Mouse (Mus musculus): ENCODE results near the gene Pcf11. TPM values are rescaled to one million over a fixed set of nuclear protein-coding genes. Genes with fewer than 3 reads are reported as not detected.

Pcf11 gene
- polyA plus RNA-seq, 1 experiment: 14.7 TPM

DNA sequence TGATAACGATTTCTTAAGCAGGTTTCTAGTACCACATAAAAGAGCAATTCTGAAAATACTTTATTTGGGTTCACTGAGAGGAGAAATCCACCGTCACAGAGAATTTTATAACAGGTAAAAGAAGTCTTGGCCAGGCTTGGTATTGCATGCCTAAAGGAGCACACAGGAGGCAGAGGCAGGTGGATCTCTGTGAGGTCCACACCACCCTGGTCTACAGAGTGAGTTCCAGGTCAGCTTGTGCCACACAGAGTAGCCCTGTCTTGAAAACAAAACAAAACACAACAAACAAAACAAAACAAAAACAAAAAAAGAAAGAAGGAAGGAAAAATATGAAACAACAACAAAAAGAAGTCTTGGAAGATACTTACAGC is 18.6 kb upstream of the Pcf11 start:
- DNase-seq: no peak
- no peak for TF ChIP-seq CTCF (IDR thresholded peaks at IDR 0.05; ENCODE audit: insufficient read depth, low read length)
- TF ChIP-seq POLR2A (IDR thresholded peaks at IDR 0.05; ENCODE audit: borderline replicate concordance, extremely low read depth, low read depth, low read length): no peak
- 60% methylated on average over 2 of the region's 2 CpGs for WGBS
- Histone ChIP-seq H3K4me1 (ENCODE audit: control insufficient read depth, insufficient read depth, low read length) (no peaks in the 10 kb centered on the region), H3K4me3 (replicated peaks; ENCODE audit: extremely low read depth, low read depth, low read length) (no peak overlapping the region)

DNA sequence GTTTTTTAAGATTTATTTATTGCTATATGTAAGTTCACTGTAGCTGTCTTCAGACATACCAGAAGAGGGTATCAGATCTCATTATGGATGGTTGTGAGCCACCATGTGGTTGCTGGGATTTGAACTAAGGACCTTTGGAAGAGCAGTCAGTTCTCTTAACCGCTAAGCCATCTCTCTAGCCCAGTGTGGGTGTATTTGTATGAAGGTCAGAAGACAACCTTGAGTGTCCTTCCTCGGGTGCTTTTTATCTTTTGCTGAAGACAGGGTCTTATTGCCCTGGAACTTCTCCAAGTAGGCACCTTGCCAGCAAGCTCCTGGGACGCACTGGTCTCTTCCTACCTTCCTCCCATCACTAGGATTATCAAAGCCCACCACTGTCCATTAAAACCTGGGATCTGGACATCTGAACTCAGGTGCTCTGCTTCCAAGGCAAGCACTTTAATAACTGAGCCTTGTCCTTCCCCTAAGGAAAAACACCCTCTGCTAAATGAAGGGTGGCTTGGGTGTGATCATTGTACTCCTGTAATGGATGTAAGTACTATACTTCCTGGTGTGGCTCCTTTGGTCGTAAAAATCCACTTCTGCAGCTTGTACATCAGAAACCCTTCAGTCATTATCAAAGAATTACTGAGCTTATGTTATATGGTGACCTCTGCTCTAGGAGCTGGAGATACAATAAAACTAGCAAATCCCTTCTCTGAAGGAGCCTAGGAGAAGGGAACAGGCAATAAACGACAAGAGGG is 18.0 kb upstream of the Pcf11 start:
- TF ChIP-seq POLR2A (IDR thresholded peaks at IDR 0.05; ENCODE audit: borderline replicate concordance, extremely low read depth, low read depth, low read length) (no peak), CTCF (IDR thresholded peaks at IDR 0.05; ENCODE audit: insufficient read depth, low read length) (no peak)
- 55% methylated on average over 5 of the region's 5 CpGs for WGBS
- no peak for DNase-seq
- no peak overlapping the region for H3K4me3 ChIP-seq (replicated peaks; ENCODE audit: extremely low read depth, low read depth, low read length)
- no peaks in the 10 kb centered on the region for H3K4me1 ChIP-seq (ENCODE audit: control insufficient read depth, insufficient read depth, low read length)

DNA sequence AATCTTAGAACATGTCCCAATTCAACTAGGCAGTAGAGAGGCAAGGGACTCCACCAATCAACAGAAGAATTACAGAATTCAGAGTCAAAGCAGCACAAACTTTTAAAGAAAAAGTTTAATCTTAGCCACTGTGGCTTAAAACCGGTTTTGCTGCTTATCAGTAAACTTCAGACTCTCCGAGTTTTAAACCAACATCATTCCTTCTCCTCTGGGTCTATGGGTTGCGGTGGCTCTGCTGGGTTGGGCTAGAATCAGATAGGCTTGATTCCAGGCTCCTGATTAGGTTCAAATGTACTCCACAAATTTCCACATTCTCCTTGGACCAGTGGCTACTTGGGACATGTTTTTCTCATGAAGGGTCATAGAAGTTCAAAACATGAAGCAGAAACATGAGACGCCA is 7.6 kb upstream of the Pcf11 start:
- DNase-seq: no peak
- Histone ChIP-seq H3K4me3 (replicated peaks; ENCODE audit: extremely low read depth, low read depth, low read length) (no peak overlapping the region), H3K4me1 (ENCODE audit: control insufficient read depth, insufficient read depth, low read length) (no peaks in the 10 kb centered on the region)
- 50% methylated on average over 4 of the region's 4 CpGs for WGBS
- TF ChIP-seq POLR2A (IDR thresholded peaks at IDR 0.05; ENCODE audit: borderline replicate concordance, extremely low read depth, low read depth, low read length) (no peak), CTCF (IDR thresholded peaks at IDR 0.05; ENCODE audit: insufficient read depth, low read length) (no peak)

DNA sequence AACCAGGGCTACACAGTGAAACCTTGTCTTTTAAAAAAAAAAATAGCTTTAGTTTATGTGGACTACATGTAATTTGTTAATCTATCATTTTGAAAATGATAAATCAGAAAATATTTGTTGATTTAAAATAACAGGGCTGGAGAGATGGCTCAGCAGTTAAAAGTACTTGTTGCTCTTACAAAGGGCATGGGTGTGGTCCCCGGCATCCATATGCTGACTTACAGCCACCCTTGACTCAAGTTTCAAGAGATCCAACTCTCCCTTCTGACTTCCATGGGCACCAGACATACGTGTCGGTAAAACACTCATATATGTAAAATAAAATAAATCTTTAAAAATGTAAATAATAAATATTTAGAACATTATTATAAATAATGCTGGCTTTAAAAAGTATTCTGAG is 5.4 kb upstream of the Pcf11 start:
- 73% methylated on average over 3 of the region's 3 CpGs for WGBS
- DNase-seq: no peak
- TF ChIP-seq CTCF (IDR thresholded peaks at IDR 0.05; ENCODE audit: insufficient read depth, low read length) (no peak), POLR2A (IDR thresholded peaks at IDR 0.05; ENCODE audit: borderline replicate concordance, extremely low read depth, low read depth, low read length) (no peak)
- Histone ChIP-seq H3K4me3 (replicated peaks; ENCODE audit: extremely low read depth, low read depth, low read length) (no peak overlapping the region), H3K4me1 (ENCODE audit: control insufficient read depth, insufficient read depth, low read length) (no peaks in the 10 kb centered on the region)

DNA sequence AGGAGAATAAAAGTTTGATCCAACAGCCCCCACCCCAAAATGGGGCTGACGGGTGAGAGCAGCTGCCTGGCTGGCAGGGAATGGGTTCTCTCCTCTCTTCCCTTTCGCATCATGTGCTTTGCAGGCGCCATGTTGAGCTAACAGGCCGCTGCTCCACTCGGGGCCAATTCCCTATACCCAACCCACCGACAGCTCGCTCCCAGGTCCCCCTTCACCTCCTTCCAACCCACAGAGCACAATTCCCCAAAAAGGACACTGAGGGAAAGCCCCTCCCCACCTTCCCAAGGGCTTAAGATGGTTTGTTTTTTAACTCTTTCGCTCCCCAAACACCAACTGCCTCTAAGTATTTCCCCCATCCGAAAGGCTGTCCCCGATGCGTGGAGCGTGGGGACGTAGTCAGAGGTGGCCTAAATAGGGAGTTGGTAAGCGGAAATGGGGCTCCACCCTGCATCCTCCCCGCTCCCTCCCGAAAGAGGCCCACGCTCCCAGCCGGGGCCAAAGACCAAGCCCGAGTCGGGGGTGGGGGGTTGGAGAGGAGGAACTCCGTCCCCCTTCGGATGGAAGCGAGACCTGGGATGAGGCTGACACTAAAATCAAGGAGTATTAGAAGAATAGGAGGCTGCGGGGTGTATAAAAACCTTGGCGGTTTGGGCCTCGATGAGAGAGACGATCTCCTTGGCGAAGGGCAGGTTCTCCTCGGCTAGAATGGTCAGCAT is 785 bp downstream of the Pcf11 start:
- Histone ChIP-seq H3K4me3 (replicated peaks; ENCODE audit: extremely low read depth, low read depth, low read length) (peak overlapping the region; percentile 98), H3K4me1 (ENCODE audit: control insufficient read depth, insufficient read depth, low read length) (peaks cover 6% of the 10 kb centered on the region)
- peak; percentile 69 for DNase-seq
- 1% methylated on average over 29 of the region's 29 CpGs for WGBS
- TF ChIP-seq POLR2A (IDR thresholded peaks at IDR 0.05; ENCODE audit: borderline replicate concordance, extremely low read depth, low read depth, low read length): peak; percentile 42; the same call in 1 of the 2 replicates
- no peak for TF ChIP-seq CTCF (IDR thresholded peaks at IDR 0.05; ENCODE audit: insufficient read depth, low read length)

DNA sequence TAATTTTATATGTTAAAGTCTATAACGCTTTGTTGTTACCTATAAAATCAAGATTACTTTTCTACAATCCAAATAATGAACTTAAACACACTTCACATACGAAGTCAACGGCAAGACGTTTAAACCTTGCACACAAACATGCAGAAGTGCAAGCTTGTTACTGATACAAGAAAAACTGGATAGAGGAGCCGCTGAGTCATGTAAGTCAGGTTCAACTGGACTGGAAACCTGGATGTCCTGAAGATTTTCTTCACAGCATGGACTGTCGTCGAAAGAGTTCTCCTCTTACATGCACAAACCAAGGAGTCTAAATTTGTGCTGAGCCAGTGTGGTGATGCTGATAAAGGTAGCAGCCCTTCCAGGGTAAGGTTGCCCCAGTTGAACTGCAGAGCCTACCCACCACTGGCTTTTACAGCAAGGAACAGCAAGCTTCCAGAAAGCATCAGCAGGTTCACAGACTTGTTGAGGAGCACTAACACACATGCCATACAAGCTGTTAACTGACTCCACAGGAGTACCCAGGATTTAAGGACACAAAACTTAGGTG is 3.4 kb downstream of the Pcf11 start:
- Histone ChIP-seq H3K4me3 (replicated peaks; ENCODE audit: extremely low read depth, low read depth, low read length) (no peak overlapping the region), H3K4me1 (ENCODE audit: control insufficient read depth, insufficient read depth, low read length) (peaks cover 6% of the 10 kb centered on the region)
- peak; percentile 20 for DNase-seq
- TF ChIP-seq POLR2A (IDR thresholded peaks at IDR 0.05; ENCODE audit: borderline replicate concordance, extremely low read depth, low read depth, low read length) (no peak), CTCF (IDR thresholded peaks at IDR 0.05; ENCODE audit: insufficient read depth, low read length) (no peak)
- 55% methylated on average over 7 of the region's 7 CpGs for WGBS

DNA sequence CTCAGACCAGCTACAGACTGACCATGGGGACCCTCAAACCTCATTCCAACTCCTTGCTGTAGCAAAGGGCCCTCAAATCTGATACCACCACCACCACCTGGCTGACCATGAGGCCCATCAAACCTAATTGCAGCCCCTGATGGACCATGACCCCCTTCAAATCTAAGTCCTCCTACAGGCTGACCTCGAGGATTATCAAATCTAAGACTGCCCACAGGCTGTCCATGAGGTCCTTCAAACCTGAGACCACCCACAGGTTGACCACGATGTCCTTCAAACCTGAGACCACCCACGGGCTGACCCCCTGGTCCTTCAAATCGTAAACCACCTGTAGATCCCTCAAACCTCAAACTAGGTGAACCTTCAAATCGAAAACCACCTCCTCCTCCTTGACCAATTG is 11.7 kb downstream of the Pcf11 start:
- no peak for DNase-seq
- Histone ChIP-seq H3K4me1 (ENCODE audit: control insufficient read depth, insufficient read depth, low read length) (peaks cover 2% of the 10 kb centered on the region; the same call in 1 of the 2 replicates), H3K4me3 (replicated peaks; ENCODE audit: extremely low read depth, low read depth, low read length) (no peak overlapping the region)
- TF ChIP-seq POLR2A (IDR thresholded peaks at IDR 0.05; ENCODE audit: borderline replicate concordance, extremely low read depth, low read depth, low read length) (no peak), CTCF (IDR thresholded peaks at IDR 0.05; ENCODE audit: insufficient read depth, low read length) (no peak)
- 98% methylated on average over 5 of the region's 5 CpGs for WGBS

DNA sequence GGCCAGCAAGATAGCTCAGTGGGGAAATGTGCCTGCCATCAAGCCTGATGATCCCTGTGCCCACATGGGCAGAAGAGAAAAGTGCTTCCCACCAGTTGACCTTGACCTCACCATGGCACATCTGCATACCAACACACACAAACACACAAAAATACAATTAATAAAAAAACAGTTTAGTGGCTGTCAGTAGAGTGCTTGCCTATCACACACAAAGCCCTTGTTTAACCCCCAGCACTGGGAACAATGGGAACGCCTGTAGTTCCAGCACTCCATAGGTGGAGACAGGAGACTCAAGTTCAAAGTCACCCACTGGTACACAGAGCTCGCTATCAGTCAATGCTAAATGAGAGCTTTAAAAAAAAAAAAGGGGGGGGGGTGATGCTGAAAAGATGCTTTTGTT is 13.3 kb downstream of the Pcf11 start:
- 81% methylated on average over 2 of the region's 2 CpGs for WGBS
- Histone ChIP-seq H3K4me3 (replicated peaks; ENCODE audit: extremely low read depth, low read depth, low read length) (no peak overlapping the region), H3K4me1 (ENCODE audit: control insufficient read depth, insufficient read depth, low read length) (peaks cover 2% of the 10 kb centered on the region; the same call in 1 of the 2 replicates)
- no peak for DNase-seq
- TF ChIP-seq POLR2A (IDR thresholded peaks at IDR 0.05; ENCODE audit: borderline replicate concordance, extremely low read depth, low read depth, low read length): no peak
- no peak for TF ChIP-seq CTCF (IDR thresholded peaks at IDR 0.05; ENCODE audit: insufficient read depth, low read length)

DNA sequence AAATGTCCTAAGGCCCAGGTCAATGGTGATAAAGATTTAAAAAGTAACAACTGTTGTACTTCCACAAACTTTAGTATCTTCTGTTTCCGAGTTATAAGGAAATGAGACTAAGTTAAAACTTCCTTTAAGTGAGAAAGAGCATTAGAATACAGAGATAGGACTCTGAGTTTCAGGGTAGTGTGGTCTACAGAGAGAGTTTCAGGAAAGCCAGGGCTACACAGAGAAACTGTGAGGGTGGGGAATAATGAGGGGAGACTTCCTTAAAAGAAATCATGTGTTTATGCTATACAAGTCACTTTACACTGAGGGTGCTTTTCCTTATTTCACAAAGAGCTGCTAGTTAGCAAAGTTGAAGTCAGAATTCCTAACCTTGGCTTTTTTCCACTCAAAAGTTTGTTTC is 16.4 kb downstream of the Pcf11 start:
- 40% methylated on average over 1 of the region's 1 CpGs for WGBS
- no peak for DNase-seq
- Histone ChIP-seq H3K4me1 (ENCODE audit: control insufficient read depth, insufficient read depth, low read length) (peaks cover 4% of the 10 kb centered on the region), H3K4me3 (replicated peaks; ENCODE audit: extremely low read depth, low read depth, low read length) (no peak overlapping the region)
- TF ChIP-seq POLR2A (IDR thresholded peaks at IDR 0.05; ENCODE audit: borderline replicate concordance, extremely low read depth, low read depth, low read length) (no peak), CTCF (IDR thresholded peaks at IDR 0.05; ENCODE audit: insufficient read depth, low read length) (no peak)
